Mouse (Mus musculus): ENCODE measurements around the gene Grn.

DNA sequence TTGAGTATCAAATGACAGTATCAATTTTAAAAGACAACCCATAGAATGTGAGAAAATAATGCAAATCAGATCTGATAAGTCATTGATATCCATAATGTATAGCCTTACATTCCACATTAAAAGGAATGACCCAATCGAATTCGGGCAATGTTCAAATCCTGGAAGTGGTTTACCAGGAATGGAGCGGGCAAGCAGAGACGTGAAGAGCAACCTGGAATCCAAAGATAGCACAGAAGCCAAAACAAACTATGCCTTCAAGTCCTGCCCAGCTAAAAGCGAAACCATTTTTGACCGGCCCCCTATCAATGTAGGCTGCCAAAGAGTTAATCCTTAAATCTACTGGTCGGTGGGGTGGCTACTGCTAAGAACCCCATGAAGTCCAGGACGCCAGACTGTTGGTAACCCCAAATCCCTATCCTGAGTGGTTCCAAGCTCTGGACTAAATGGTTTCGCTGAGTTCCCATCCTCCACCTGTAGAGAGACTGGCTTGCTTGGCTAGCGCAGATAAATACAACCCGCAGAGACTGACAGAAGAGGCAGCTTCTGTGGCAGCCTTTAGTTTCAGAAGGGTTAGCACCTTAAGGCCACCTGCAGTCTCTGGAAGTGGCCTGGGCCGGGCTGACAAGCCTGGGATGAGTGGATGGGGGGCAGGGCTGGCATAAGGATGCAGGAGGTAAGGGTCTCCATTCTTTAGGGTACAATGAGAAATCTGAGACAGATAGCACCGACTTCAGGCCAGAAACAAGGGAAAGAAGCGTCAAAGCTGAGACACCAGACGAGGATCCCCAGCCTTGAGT lies 37.5 kb upstream of the Grn start:
- no peak for TF ChIP-seq CTCF (IDR thresholded peaks at IDR 0.05; ENCODE audit: low read depth)
- no peak for TF ChIP-seq EP300 (IDR thresholded peaks at IDR 0.05; ENCODE audit: low read depth)
